Mouse (Mus musculus) lung, postnatal 14 days (tissue): ENCODE measurements around the gene Pglyrp1.

Experiments
- DNase-seq: peaks from one replicate; pipeline ENCODE4 v3.0.0; 2021

Gene Pglyrp1

GRCm38 (mm10) chr7:18890848-18891247 is 19.7 kb downstream of the Pglyrp1 start:
- no peak for DNase-seq

- DNase-seq: peak; percentile 92
Observed at GRCm38 (mm10) chr7:18891872-18892599, 20.9 kb downstream of the Pglyrp1 start.

DNA sequence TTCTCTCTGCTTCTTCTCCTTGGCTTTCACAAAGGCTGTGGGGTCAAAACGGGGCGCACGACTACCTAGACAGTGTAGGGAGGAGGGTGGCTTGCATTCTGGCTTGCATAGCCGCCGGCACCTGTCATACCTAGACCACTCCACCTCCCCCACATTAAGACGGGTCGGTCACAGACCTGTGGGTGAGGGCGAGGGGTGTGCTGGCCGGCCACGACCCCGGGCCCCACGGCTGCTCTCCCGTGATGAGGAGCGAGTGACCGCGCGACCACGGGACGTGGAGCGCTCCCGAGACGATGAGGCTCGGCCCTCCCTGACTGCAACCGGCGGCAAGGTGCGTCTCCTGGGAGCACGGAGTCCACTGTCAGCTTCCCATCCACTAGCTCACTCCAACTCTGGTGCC is 21.9 kb downstream of the Pglyrp1 start:
- DNase-seq: no peak

- DNase-seq: peak; percentile 75
Observed at GRCm38 (mm10) chr7:18893651-18894430, 22.7 kb downstream of the Pglyrp1 start.

DNA sequence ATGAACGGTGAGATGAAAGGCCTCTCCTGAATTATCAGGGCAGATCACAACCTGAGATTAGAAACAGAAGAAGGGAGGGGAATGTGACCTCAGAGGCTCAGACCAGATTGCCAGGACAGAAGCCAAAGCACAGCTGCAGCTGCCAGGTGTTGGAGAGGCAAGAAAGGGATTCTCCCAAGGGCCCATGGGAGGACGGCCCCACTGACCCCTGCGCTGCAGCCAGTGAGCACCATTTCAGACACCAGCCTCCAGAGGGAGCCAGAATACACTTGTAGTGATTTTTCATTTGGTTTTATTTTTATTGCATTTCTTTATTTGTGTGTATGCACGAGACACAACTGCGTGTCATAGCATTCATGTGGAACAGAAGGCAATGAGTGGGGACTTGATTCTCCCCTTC is 25.4 kb downstream of the Pglyrp1 start:
- peak; percentile 63 for DNase-seq

- no peak for DNase-seq
Observed at GRCm38 (mm10) chr7:18900513-18900912, 29.4 kb downstream of the Pglyrp1 start.

- DNase-seq: no peak
Observed at GRCm38 (mm10) chr7:18902486-18902885, 31.4 kb downstream of the Pglyrp1 start.

- DNase-seq: no peak
Observed at GRCm38 (mm10) chr7:18904971-18905370, 33.8 kb downstream of the Pglyrp1 start.

GRCm38 (mm10) chr7:18909797-18910196 is 38.7 kb downstream of the Pglyrp1 start:
- DNase-seq: no peak

- DNase-seq: peak; percentile 97
Observed at GRCm38 (mm10) chr7:18910241-18910831, 39.2 kb downstream of the Pglyrp1 start, which contains the start of gene Ccdc61. Gene Ccdc61, minus strand, starts transcription at chr7:18910415.

GRCm38 (mm10) chr7:18916254-18916653 is 45.1 kb downstream of the Pglyrp1 start:
- no peak for DNase-seq

GRCm38 (mm10) chr7:18917931-18918330 is 46.8 kb downstream of the Pglyrp1 start:
- no peak for DNase-seq

GRCm38 (mm10) chr7:18921069-18921468 is 49.9 kb downstream of the Pglyrp1 start:
- DNase-seq: peak; percentile 75

DNA sequence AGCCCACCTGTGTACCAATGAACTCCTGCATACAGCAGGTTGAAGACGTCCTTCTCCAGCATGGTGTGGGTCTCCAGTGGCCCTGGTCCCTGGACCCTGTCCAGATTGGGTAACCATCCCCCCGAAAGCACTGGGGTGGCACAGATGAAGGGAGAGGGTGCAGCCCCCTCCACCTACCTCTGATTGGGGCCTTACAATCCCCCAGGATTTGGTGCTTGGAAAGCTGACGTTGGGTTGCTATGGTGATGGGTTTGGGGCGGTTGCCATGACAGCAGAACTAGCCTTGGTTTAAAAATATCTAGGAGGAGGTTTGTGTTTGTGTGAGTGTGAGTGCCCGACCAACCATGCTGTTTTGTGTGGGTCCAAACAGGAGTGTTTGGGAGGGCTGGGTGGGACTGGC is 51.7 kb downstream of the Pglyrp1 start:
- DNase-seq: no peak

DNA sequence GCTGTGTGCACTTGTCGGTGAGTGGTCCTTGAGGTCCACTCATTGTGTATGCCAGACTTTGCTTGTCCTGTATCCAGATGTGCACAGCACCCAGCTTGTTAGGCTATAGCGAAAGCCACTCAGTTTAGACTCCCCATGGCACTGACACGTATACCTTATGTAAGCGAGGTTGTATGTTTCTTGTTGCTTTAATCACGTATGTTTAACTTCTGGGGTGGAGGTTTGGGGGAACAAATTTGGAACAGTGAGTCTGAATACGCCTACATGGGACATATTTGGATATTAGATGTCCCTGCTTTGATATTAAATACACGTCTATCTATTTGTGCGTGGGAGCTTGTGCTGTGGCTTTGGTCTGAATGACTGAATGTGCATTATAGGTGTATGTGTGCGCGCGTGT is 52.1 kb downstream of the Pglyrp1 start:
- DNase-seq: no peak

DNA sequence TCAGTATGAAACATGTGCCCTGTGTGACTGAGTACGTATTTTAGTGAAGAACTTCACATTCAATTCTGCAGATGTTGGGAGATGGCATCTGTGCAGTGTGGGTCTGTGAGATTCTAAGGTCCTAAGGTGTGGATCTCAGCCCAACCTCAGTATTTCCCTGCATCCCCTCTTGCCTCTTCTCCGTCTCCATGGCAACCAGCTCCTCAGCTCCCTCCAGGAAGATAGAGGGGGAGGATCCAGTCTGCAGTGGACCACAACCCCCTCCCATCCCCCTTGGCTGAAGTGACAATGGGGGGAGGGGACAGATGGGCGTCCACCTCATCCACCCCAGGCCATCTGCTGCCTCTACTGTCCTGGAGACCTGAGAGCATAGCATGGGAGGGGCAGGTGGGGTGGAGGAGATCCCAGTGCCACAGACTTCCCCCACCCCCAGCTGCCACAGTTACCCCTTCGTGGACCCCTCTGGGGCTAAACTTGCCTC is 52.6 kb downstream of the Pglyrp1 start:
- no peak for DNase-seq

DNA sequence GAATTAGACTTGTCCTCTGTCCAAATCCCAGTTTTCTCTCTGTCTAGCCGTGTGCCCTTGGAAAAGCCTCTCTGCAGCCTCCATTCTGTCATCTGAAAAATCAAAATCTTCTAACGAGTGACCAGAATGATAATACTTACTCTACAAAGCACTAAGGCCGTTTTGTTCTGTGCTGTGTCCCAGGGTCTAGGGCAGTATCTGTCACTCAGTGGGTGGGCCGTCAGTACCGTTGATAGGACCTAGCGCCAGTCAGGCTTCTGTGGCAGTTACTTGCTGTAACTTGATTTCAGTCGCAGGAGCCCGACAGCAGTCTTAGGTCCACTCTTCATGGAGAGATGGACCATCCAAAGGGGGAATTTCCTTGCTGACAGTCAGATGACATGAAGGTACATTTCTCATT is 53.2 kb downstream of the Pglyrp1 start:
- no peak for DNase-seq

DNA sequence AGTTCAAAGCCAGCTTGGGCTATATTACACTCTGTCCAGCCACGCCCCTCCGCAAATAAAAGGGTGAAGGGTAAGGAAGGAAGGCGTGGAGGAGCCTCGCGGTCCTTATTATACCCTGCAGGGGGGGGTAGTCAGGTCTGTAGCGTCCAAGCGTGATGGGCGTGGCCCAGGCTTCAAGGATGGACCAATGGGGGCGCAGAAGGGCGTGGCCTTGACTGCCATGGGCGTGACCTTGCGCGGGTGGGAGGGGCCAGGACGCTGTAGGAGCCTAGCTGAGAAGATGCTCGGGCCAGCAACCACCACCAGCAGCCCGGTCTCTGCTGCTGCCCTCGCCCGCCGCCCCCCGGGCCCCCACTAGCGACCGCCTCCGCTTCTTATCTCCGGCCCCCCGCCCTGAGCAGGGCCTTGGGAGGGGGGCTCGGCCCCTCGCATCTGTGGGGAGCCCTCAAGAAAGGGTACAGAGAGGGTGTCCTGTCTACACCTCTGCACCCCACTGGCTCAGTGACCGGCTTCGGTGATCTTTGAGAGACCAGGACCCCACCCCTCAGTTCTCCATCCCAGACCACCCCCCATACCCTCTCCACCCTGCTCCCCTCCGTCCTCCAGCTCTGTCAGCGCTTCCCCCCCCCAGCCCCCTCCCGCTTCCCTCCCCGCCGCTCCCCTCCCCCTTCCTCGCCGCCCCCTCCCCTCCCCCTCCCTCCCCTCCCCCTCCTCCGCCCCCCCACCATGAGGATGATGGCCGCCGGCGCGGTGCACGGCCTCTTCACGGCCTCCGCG is 54.2 kb downstream of the Pglyrp1 start, which contains the start of gene Nova2:
TSS of gene Nova2 (plus strand) at position 727 of the 777 bp plus-strand sequence.
- DNase-seq: peak; percentile 88

- peak; percentile 61 for DNase-seq
Observed at GRCm38 (mm10) chr7:18926041-18926790, 55.1 kb downstream of the Pglyrp1 start.

DNA sequence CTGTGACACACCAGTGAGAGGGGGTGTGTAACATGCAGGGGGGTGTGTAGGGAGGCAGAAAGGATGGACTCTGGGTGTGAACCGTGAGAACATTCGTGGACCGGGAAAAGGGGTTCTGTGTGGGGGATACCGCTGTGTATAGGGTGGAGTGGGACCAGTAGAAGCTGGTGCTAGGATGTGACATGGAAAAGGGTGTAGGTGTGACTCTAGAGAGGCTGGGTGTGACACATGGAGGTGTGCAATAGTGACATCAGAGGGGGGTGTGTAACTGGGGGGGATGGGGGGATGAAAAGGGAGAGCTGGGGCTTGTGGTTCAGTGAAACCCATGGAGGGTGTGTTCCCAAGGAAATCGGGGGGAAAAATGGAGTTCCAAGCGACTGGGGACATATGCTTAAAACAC is 55.8 kb downstream of the Pglyrp1 start:
- DNase-seq: no peak

DNA sequence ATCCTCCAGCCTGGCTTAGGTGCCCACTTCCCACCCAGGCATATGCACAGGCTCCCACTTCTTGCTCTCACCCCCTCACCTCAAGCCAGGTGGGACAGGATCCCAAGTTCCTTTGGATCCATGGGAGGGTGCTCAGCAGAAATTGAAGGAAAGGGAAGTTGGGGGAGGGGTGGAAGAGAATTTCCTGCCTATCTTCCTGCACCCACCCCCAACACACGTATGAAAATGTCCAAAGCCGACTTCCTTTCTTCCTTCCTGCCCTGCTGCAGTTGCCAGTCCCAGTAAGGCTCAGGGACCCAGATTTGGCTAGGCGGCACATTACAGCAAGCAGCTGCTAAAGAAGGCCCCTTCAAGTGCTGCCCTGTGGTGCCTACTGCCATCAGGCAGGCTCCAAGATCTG is 56.6 kb downstream of the Pglyrp1 start:
- peak; percentile 49 for DNase-seq
